Mouse (Mus musculus) embryonic facial prominence, embryonic 14.5 days (tissue): ENCODE measurements around the gene Nipa1. TPM values are rescaled to one million over a fixed set of nuclear protein-coding genes. Genes with fewer than 3 reads are reported as not detected.
"Not testable (repeated sequence)": the region's sequence is repeated elsewhere in the genome, so short reads cannot be mapped to it uniquely, and the experiment has no call there.

Experiments
- ATAC-seq: fragments of 200-750 bp; cut with Nextera tagmentation; 2 replicates; pipeline ENCODE4 v1.8.0; 2017; ENCODE audit warnings: low read depth, moderate number of reproducible peaks, moderate TSS enrichment
- DNase-seq: peaks from one replicate; pipeline ENCODE4 v3.0.0-alpha.2; 2015; ENCODE audit warnings: low spot score
- H3K27ac ChIP-seq: fragments of 300-500 bp; sonication (generic); replicated peaks from 2 replicates; pipeline ENCODE4 v1.5.1; 2014; ENCODE audit warnings: low read depth, mild to moderate bottlenecking, low read length, moderate library complexity
- H3K27me3 ChIP-seq: fragments of 300-500 bp; sonication (generic); replicated peaks from 2 replicates; pipeline ENCODE4 v1.6.1; 2014; ENCODE audit warnings: low read length; ENCODE audit not compliant: control insufficient read depth, insufficient read depth
- H3K36me3 ChIP-seq: fragments of 300-500 bp; sonication (generic); 2 replicates; pipeline ENCODE4 v1.6.1; 2014; ENCODE audit warnings: low read length, mixed read lengths; ENCODE audit not compliant: control insufficient read depth, insufficient read depth
- H3K4me1 ChIP-seq: fragments of 300-500 bp; sonication (generic); 2 replicates; pipeline ENCODE4 v1.6.1; 2014; ENCODE audit warnings: antibody characterized with exemption, low read length; ENCODE audit not compliant: control insufficient read depth, insufficient read depth
- H3K4me2 ChIP-seq: fragments of 300-500 bp; sonication (generic); 2 replicates; pipeline ENCODE4 v1.6.1; 2014; ENCODE audit warnings: low read depth, mild to moderate bottlenecking, low read length, moderate library complexity, mixed read lengths
- H3K4me3 ChIP-seq: fragments of 300-500 bp; sonication (generic); 2 replicates; pipeline ENCODE4 v1.5.1; 2014; ENCODE audit warnings: low read depth, mild to moderate bottlenecking, low read length
- H3K9ac ChIP-seq: fragments of 300-500 bp; sonication (generic); 2 replicates; pipeline ENCODE4 v1.6.1; 2014; ENCODE audit warnings: low read depth, mild to moderate bottlenecking, low read length, moderate library complexity, mixed read lengths
- H3K9me3 ChIP-seq: fragments of 300-500 bp; sonication (generic); 2 replicates; pipeline ENCODE4 v1.6.1; 2016; ENCODE audit warnings: low read length; ENCODE audit not compliant: control insufficient read depth
- WGBS: fragments of 180-500 bp; shearing (Covaris S2); extraction: QIAGEN DNeasy Blood & Tissue Kit; methylation state at CpG from one replicate; pipeline ENCODE4 v1.1.7; 2014; 5-methylcytosine and 5-hydroxymethylcytosine counted together
- polyA plus RNA-seq: library from polyadenylated mRNA; unstranded; fragments of >200 nt; fragmentation: Nextera tagmentation; extraction: Ambion mirVana; gene quantifications from 2 replicates; pipeline ENCODE4 v1.2.1, GENCODE M21; 2014

Nipa1 gene
- polyA plus RNA-seq, 1 experiment from 2014 or later: 7.9 TPM

- H3K9me3 ChIP-seq: no peaks in the 10 kb centered on the region
- DNase-seq: no peak
- ATAC-seq: no peak
- no peaks in the 10 kb centered on the region for H3K27me3 ChIP-seq
- no peaks in the 10 kb centered on the region for H3K36me3 ChIP-seq
- 89% methylated on average over 6 of the region's 6 CpGs for WGBS
- no peak overlapping the region for H3K4me2 ChIP-seq
- no peak overlapping the region for H3K4me3 ChIP-seq
- H3K27ac ChIP-seq: no peak overlapping the region
- no peak overlapping the region for H3K9ac ChIP-seq
- H3K4me1 ChIP-seq: no peaks in the 10 kb centered on the region
Observed at GRCm38 (mm10) chr7:56015172-56015571, 4.6 kb downstream of the Nipa1 start.

- H3K4me1 ChIP-seq, DNase-seq: not testable (repeated sequence)
- 85% methylated on average over 7 of the region's 18 CpGs for WGBS
Observed at GRCm38 (mm10) chr7:56014002-56014702, 5.6 kb downstream of the Nipa1 start.

GRCm38 (mm10) chr7:56013261-56014001, 6.3 kb downstream of the Nipa1 start:
- Histone ChIP-seq H3K9ac (no peak overlapping the region), H3K4me1 (no peaks in the 10 kb centered on the region), H3K27me3 (no peaks in the 10 kb centered on the region), H3K27ac (no peak overlapping the region), H3K9me3 (no peaks in the 10 kb centered on the region), H3K36me3 (no peaks in the 10 kb centered on the region), H3K4me3 (no peak overlapping the region), H3K4me2 (no peak overlapping the region)
- no peak for DNase-seq
- 97% methylated on average over 14 of the region's 14 CpGs for WGBS
- ATAC-seq: no peak

More at GRCm38 (mm10) chr7:56014002-56014702, 5.6 kb downstream of the Nipa1 start:
- H3K36me3 ChIP-seq, H3K9ac ChIP-seq, H3K4me3 ChIP-seq, H3K27ac ChIP-seq, ATAC-seq, H3K27me3 ChIP-seq, H3K4me2 ChIP-seq, H3K9me3 ChIP-seq: not testable (repeated sequence)

- H3K9me3 ChIP-seq: no peaks in the 10 kb centered on the region
- no peak for ATAC-seq
- no peak overlapping the region for H3K4me2 ChIP-seq
- no peak for DNase-seq
- H3K36me3 ChIP-seq: no peaks in the 10 kb centered on the region
- no peak overlapping the region for H3K27ac ChIP-seq
- no peak overlapping the region for H3K4me3 ChIP-seq
- no peak overlapping the region for H3K9ac ChIP-seq
- no peaks in the 10 kb centered on the region for H3K27me3 ChIP-seq
- no peaks in the 10 kb centered on the region for H3K4me1 ChIP-seq
Observed at GRCm38 (mm10) chr7:56011018-56011333, 8.8 kb downstream of the Nipa1 start.

GRCm38 (mm10) chr7:56010318-56011017, 9.3 kb downstream of the Nipa1 start:
- Histone ChIP-seq H3K4me1 (no peaks in the 10 kb centered on the region), H3K4me2 (no peak overlapping the region), H3K9me3 (no peaks in the 10 kb centered on the region), H3K36me3 (no peaks in the 10 kb centered on the region), H3K4me3 (no peak overlapping the region), H3K27ac (no peak overlapping the region), H3K27me3 (no peaks in the 10 kb centered on the region), H3K9ac (no peak overlapping the region)
- DNase-seq (no peak), ATAC-seq (no peak)
- 77% methylated on average over 4 of the region's 4 CpGs for whole genome bisulfite sequencing

GRCm38 (mm10) chr7:55998997-55999396, 20.8 kb downstream of the Nipa1 start:
- H3K36me3 ChIP-seq: no peaks in the 10 kb centered on the region
- DNase-seq (peak; percentile 23), ATAC-seq (no peak)
- H3K9ac ChIP-seq: no peak overlapping the region
- no peak overlapping the region for H3K4me2 ChIP-seq
- H3K4me1 ChIP-seq: no peaks in the 10 kb centered on the region; the same call in 1 of the 2 replicates
- no peaks in the 10 kb centered on the region for H3K9me3 ChIP-seq
- H3K27ac ChIP-seq: no peak overlapping the region
- 13% methylated on average over 3 of the region's 4 CpGs for WGBS
- H3K4me3 ChIP-seq: no peak overlapping the region
- H3K27me3 ChIP-seq: no peaks in the 10 kb centered on the region

- Histone ChIP-seq H3K4me3 (no peak overlapping the region), H3K27ac (no peak overlapping the region), H3K9ac (no peak overlapping the region), H3K9me3 (no peaks in the 10 kb centered on the region), H3K36me3 (no peaks in the 10 kb centered on the region), H3K27me3 (no peaks in the 10 kb centered on the region), H3K4me1 (no peaks in the 10 kb centered on the region; the same call in 1 of the 2 replicates), H3K4me2 (no peak overlapping the region)
- DNase-seq (peak; percentile 55), ATAC-seq (peak; percentile 41; the same call in 1 of the 2 replicates)
- WGBS: 52% methylated on average over 4 of the region's 4 CpGs
Observed at GRCm38 (mm10) chr7:55995013-55995412, 24.7 kb downstream of the Nipa1 start.

- H3K36me3 ChIP-seq: 0 out of 2 replicates have a peak, but pooled peaks cover 4% of the 10 kb centered on the region
- no peak for ATAC-seq
- H3K27me3 ChIP-seq: no peaks in the 10 kb centered on the region
- H3K9ac ChIP-seq: no peak overlapping the region
- no peak overlapping the region for H3K4me3 ChIP-seq
- DNase-seq: no peak
- 90% methylated on average over 7 of the region's 7 CpGs for WGBS
- no peaks in the 10 kb centered on the region for H3K9me3 ChIP-seq
- no peak overlapping the region for H3K4me2 ChIP-seq
- H3K27ac ChIP-seq: no peak overlapping the region
- no peaks in the 10 kb centered on the region for H3K4me1 ChIP-seq
Observed at GRCm38 (mm10) chr7:55991858-55992257, 27.9 kb downstream of the Nipa1 start.
